Mouse (Mus musculus) liver, embryonic 14.5 days (tissue): ENCODE results near the gene Zfp385a.

Source experiments
- CTCF ChIP-seq: IDR thresholded peaks from 2 replicates; pipeline ENCODE4 v1.5.1; 2016; ENCODE audit warnings: antibody characterized with exemption, low read depth, control low read depth
- EP300 ChIP-seq: IDR thresholded peaks from 2 replicates; pipeline ENCODE4 v1.6.1; 2016; ENCODE audit warnings: antibody characterized with exemption, low read depth

DNA sequence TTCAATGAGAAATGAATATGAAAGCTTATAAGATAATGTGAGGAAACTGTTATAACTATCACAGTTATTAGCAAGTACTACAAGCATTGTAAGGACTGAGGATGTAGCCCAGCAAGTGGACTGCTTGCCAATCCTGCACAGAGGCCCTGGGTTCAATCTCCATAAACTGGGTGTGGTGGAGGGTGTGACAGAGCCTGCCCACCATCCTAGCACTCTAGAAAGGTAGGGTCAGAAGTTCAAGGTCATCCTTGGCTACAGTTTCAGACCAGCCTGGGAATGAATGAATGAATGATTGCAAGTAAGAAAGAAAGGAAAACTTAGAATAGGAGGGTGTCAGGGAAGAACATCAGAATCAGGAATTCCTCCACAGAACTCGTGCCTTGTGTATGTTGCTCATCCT lies 23.9 kb upstream of the Zfp385a start:
- TF ChIP-seq EP300 = no peak
- TF ChIP-seq CTCF = no peak
